Comparison of ENCODE assay signal across 7 mouse cellular contexts in the genomic region with DNA sequence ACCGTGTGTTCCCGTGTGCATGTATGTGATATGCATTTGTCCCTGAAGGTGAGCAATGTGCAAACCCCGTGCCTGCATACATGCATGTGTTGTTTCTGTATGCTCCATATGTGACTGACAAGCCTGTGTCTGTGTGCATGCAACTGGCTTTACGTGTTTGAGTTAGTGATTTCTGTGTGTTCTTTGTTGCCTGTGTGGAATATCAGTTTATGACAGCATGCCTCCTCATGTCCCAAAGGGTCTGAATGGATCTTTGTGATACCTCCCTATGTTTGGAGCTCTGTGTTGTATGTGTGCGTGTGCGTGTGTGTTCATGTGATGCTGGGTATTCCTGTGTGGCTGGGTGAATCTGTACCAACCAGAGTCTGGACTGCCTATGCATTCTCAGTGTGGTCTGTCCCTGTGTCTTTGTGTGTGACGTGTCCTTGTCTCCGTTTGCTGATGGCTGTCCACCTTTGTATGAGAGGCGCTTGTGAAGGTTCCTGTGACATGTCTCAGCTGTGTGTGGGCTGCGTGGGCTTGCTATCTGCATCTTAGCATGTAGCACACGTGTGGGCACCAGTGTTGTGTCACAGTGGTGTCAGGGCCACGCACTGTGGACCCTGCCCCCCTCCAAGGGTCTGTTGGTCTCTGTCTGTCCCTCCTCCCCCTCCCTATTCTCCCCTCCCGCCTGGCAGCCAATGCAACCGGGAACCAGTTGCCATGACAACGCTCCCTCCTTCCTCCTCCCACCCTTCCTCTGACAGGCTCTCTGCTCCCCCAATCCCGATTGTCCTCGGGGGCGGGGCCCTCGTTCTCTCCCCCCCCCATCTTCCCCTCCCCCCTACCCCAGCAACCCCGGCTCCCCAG. TPM values are rescaled to one million over a fixed set of nuclear protein-coding genes. Genes with fewer than 3 reads are reported as not detected.
A peak's percentile ranks its signal among the peaks of the same experiment; 100 is the strongest.
DNase-seq lines count a peak whose midpoint lies in the region; ATAC-seq and TF ChIP-seq lines count a peak whose summit lies in the region.

A gene (minus strand): TSS at position 146 of the 849 bp plus-strand sequence.

- no peaks in the 10 kb centered on the region for H3K9me3 ChIP-seq in embryonic facial prominence, embryonic 11.5 days (replicated peaks; ENCODE audit: control insufficient read depth, low read length)
- no peaks in the 10 kb centered on the region for H3K9me3 ChIP-seq in hindbrain, embryonic 16.5 days (ENCODE audit: control insufficient read depth, low read length)

- H3K4me3 ChIP-seq in embryonic facial prominence, embryonic 11.5 days (ENCODE audit: low read depth, low read length) = peak within 1 kb of the TSS; percentile 95
- peak within 1 kb of the TSS; percentile 91 for H3K4me3 ChIP-seq in hindbrain, embryonic 16.5 days (ENCODE audit: low read length)
- H3K4me3 ChIP-seq in myocyte = no peak within 1 kb of the TSS

- peak; percentile 85 for DNase-seq in ES-CJ7 (ENCODE audit: low read depth, low spot score)
- DNase-seq in R1 (ENCODE audit: low read depth, low spot score) = peak; percentile 93
- peak; percentile 96 for DNase-seq in embryonic facial prominence, embryonic 11.5 days (ENCODE audit: low spot score)
- peak; percentile 86 to 94 for DNase-seq in left cerebral cortex, adult 9 months (ENCODE audit: low spot score in 2 of 2)
- DNase-seq in ovary, adult 18-20 months (ENCODE audit: low spot score) = no peak

- peaks cover 6% of the 10 kb centered on the region for H3K36me3 ChIP-seq in embryonic facial prominence, embryonic 11.5 days (replicated peaks; ENCODE audit: control insufficient read depth, insufficient read depth, low read depth, low read length)
- H3K36me3 ChIP-seq in hindbrain, embryonic 16.5 days (ENCODE audit: control insufficient read depth, insufficient read depth, low read length) = peaks cover 21% of the 10 kb centered on the region
- no peaks in the 10 kb centered on the region for H3K36me3 ChIP-seq in myocyte (ENCODE audit: control insufficient read depth, insufficient read depth)

- H3K4me2 ChIP-seq in embryonic facial prominence, embryonic 11.5 days (ENCODE audit: low read depth, low read length) = peak within 1 kb of the TSS; percentile 94
- peak within 1 kb of the TSS; percentile 87 for H3K4me2 ChIP-seq in hindbrain, embryonic 16.5 days (ENCODE audit: low read length)
- H3K4me2 ChIP-seq in myocyte (ENCODE audit: low read depth) = peak within 1 kb of the TSS; percentile 50

- peak within 1 kb of the TSS; percentile 77 for H3K9ac ChIP-seq in embryonic facial prominence, embryonic 11.5 days (replicated peaks; ENCODE audit: low read length)
- H3K9ac ChIP-seq in hindbrain, embryonic 16.5 days (ENCODE audit: low read depth, low read length) = peak within 1 kb of the TSS; percentile 94

- no peak within 1 kb of the TSS for H3ac ChIP-seq in myocyte (ENCODE audit: control insufficient read depth, insufficient read length)

- TF ChIP-seq POLR2A in myocyte (IDR thresholded peaks at IDR 0.05; ENCODE audit: insufficient read length, low read depth) = no peak

- WGBS in embryonic facial prominence, embryonic 11.5 days = 25% methylated on average over 19 of the region's 20 CpGs
- WGBS in hindbrain, embryonic 16.5 days = 12% methylated on average over 20 of the region's 20 CpGs

- H3K4me1 ChIP-seq in embryonic facial prominence, embryonic 11.5 days (ENCODE audit: control insufficient read depth, insufficient read depth, low read length) = no peaks in the 10 kb centered on the region
- H3K4me1 ChIP-seq in hindbrain, embryonic 16.5 days (ENCODE audit: control insufficient read depth, insufficient read depth, low read depth, low read length) = peaks cover 14% of the 10 kb centered on the region

- peak within 1 kb of the TSS; percentile 70 for H3K27ac ChIP-seq in embryonic facial prominence, embryonic 11.5 days (replicated peaks; ENCODE audit: low read depth, low read length)
- H3K27ac ChIP-seq in hindbrain, embryonic 16.5 days (ENCODE audit: low read depth, low read length) = peak within 1 kb of the TSS; percentile 93

- ATAC-seq in embryonic facial prominence, embryonic 11.5 days (replicated peaks; ENCODE audit: insufficient number of reproducible peaks, low FRiP score, low TSS enrichment, low read depth) = peak; percentile 9
- ATAC-seq in hindbrain, embryonic 16.5 days = peak; percentile 74

- no peaks in the 10 kb centered on the region for H3K79me2 ChIP-seq in myocyte (ENCODE audit: control insufficient read depth, insufficient read depth)

- H3K27me3 ChIP-seq in embryonic facial prominence, embryonic 11.5 days (ENCODE audit: control insufficient read depth, insufficient read depth, low read length) = no peaks in the 10 kb centered on the region
- no peaks in the 10 kb centered on the region for H3K27me3 ChIP-seq in hindbrain, embryonic 16.5 days (replicated peaks; ENCODE audit: control insufficient read depth, insufficient read depth, low read length)
- H3K27me3 ChIP-seq in myocyte (ENCODE audit: control insufficient read depth, insufficient read depth, insufficient read length) = peaks cover 41% of the 10 kb centered on the region

TF ChIP-seq in myocyte, 11 proteins besides CTCF, POLR2A, EP300 and RAD21:
- TF ChIP-seq MAX (IDR thresholded peaks at IDR 0.05; ENCODE audit: low read depth) (no peak), USF1 (IDR thresholded peaks at IDR 0.05; ENCODE audit: low read depth) (no peak)

RNA-seq across cellular contexts. Expression of the gene that starts here (rescaled TPM):
- 1.8 and 2.0 TPM in 2 replicates for polyA plus RNA-seq in embryonic facial prominence, embryonic 11.5 days (2014; fragmentation: Nextera tagmentation; extraction: Ambion mirVana)
- polyA plus RNA-seq in hindbrain, embryonic 16.5 days (2015; fragmentation: Nextera tagmentation; extraction: Ambion mirVana) = 5.1 and 6.6 TPM in 2 replicates
- polyA plus RNA-seq in myocyte (2012; fragmentation: generic; extraction: Trizol) = 0.47 TPM
